Comparison of ENCODE assay signal across 8 mouse cellular contexts in genomic region chr5:148398451-148398765, GRCm38 (mm10). TPM values are rescaled to one million over a fixed set of nuclear protein-coding genes. Genes with fewer than 3 reads are reported as not detected.
DNase-seq lines count a peak whose midpoint lies in the region; ATAC-seq and TF ChIP-seq lines count a peak whose summit lies in the region.

No protein-coding gene starts in this region.

- peaks cover 20% of the 10 kb centered on the region for H3K4me1 ChIP-seq in heart, embryonic 13.5 days
- peaks cover 0 to 3% of the 10 kb centered on the region in 2 experiments; a peak in 1 of 4 replicates for H3K4me1 ChIP-seq in ES-E14 (ENCODE audit: control insufficient read depth in 2 of 2, insufficient read depth in 2 of 2, low read length in 2 of 2, poor library complexity in 1 of 2)
- peaks cover 28% of the 10 kb centered on the region for H3K4me1 ChIP-seq in hindbrain, embryonic 10.5 days (replicated peaks)

- no peak for DNase-seq in heart, adult 18-20 months
- DNase-seq in ES-E14 (ENCODE audit: low read depth, low spot score) = no peak
- DNase-seq in hindbrain, embryonic 10.5 days (ENCODE audit: low spot score) = no peak
- DNase-seq in right cerebral cortex, postnatal 10 days (ENCODE audit: low spot score in 2 of 2) = no peak
- no peak for DNase-seq in left cerebral cortex, postnatal 25 days (ENCODE audit: low spot score in 2 of 2)
- DNase-seq in retina, embryonic 14.5 days (ENCODE audit: low spot score) = no peak

- intact Hi-C loops in left cerebral cortex, postnatal 25 days (cut with DNase I) = loop anchor here (5.0 kb wide), 2 partner anchors 109 to 154 kb away; partner anchors contain the start of gene Ubl3

- no peak for ATAC-seq in heart, embryonic 13.5 days (ENCODE audit: extremely low read depth, insufficient number of reproducible peaks, low FRiP score, low TSS enrichment)
- peak; percentile 3 for ATAC-seq in megakaryocyte-erythroid progenitor cell, adult 5-6 weeks (replicated peaks; ENCODE audit: low FRiP score, low TSS enrichment, poor library complexity, severe bottlenecking)

- in situ Hi-C loops in ES-E14 (cut with MboI; ENCODE audit: low sequenced_read_pairs in 2 of 2, unreplicated experiment in 2 of 2) = no loop called here

- WGBS in heart, embryonic 13.5 days = 47% methylated on average over 6 of the region's 6 CpGs
- WGBS in hindbrain, embryonic 10.5 days = 67% methylated on average over 6 of the region's 6 CpGs

- H3K27me3 ChIP-seq in heart, embryonic 13.5 days (replicated peaks) = peaks cover 9% of the 10 kb centered on the region; the same call in 1 of the 2 replicates
- H3K27me3 ChIP-seq in hindbrain, embryonic 10.5 days (ENCODE audit: insufficient read depth, poor library complexity, severe bottlenecking) = peaks cover 19% of the 10 kb centered on the region

- peak overlapping the region; percentile 69 for H3K4me3 ChIP-seq in heart, embryonic 13.5 days
- peak overlapping the region; percentile 81 to 84 for H3K4me3 ChIP-seq in ES-E14 (ENCODE audit: insufficient read depth in 1 of 2, low read depth in 1 of 2, low read length in 2 of 2, poor library complexity in 1 of 2, severe bottlenecking in 1 of 2)
- H3K4me3 ChIP-seq in hindbrain, embryonic 10.5 days = peak overlapping the region; percentile 78

- H3K36me3 ChIP-seq in heart, embryonic 13.5 days = peaks cover 27% of the 10 kb centered on the region
- peaks cover 4% of the 10 kb centered on the region for H3K36me3 ChIP-seq in ES-E14 (ENCODE audit: control insufficient read depth, insufficient read depth, low read length, poor library complexity, severe bottlenecking)
- H3K36me3 ChIP-seq in hindbrain, embryonic 10.5 days = peaks cover 23% of the 10 kb centered on the region

- H3K4me2 ChIP-seq in heart, embryonic 13.5 days = peak overlapping the region; percentile 83

- peak overlapping the region; percentile 84 for H3K9ac ChIP-seq in heart, embryonic 13.5 days
- H3K9ac ChIP-seq in ES-E14 (ENCODE audit: insufficient read depth, low read depth, low read length, poor library complexity, severe bottlenecking) = no peak overlapping the region

- H3K27ac ChIP-seq in heart, embryonic 13.5 days (replicated peaks) = no peak overlapping the region
- H3K27ac ChIP-seq in ES-E14 (ENCODE audit: insufficient read depth, low read depth, low read length, poor library complexity, severe bottlenecking) = no peak overlapping the region
- no peak overlapping the region for H3K27ac ChIP-seq in hindbrain, embryonic 10.5 days

- no peaks in the 10 kb centered on the region for H3K9me3 ChIP-seq in heart, embryonic 13.5 days
- no peaks in the 10 kb centered on the region for H3K9me3 ChIP-seq in ES-E14 (ENCODE audit: control insufficient read depth, insufficient read depth, low read depth, low read length)
- no peaks in the 10 kb centered on the region for H3K9me3 ChIP-seq in hindbrain, embryonic 10.5 days

TF ChIP-seq in ES-E14, 5 proteins besides CTCF, POLR2A, EP300 and RAD21:
- TF ChIP-seq ZC3H11A (IDR thresholded peaks at IDR 0.05; ENCODE audit: borderline replicate concordance, low read depth, low read length) (no peak), HCFC1 (IDR thresholded peaks at IDR 0.05; ENCODE audit: borderline replicate concordance, insufficient read depth, low read length) (no peak), CHD2 (IDR thresholded peaks at IDR 0.05; ENCODE audit: low read depth, low read length) (no peak), MAFK (IDR thresholded peaks at IDR 0.05; ENCODE audit: insufficient read depth, low read depth, low read length) (no peak), ZNF384 (IDR thresholded peaks at IDR 0.05; ENCODE audit: low read depth, low read length) (no peak)
TF ChIP-seq in ES-E14: peak in this region for 0.

RNA-seq across cellular contexts. Expression of gene Slc7a1, which starts 1.3 kb away (rescaled TPM):
- 16.2 and 17.3 TPM in 2 replicates for polyA plus RNA-seq in heart, embryonic 13.5 days (2015; fragmentation: Nextera tagmentation; extraction: Ambion mirVana)
- total RNA-seq in heart, adult 18-20 months (2021) = 10 to 100 TPM; 11.8 to 13.5 TPM
- 104 and 151 TPM in 2 replicates for total RNA-seq in ES-E14 (2012; rRNA removed)
- polyA plus RNA-seq in hindbrain, embryonic 10.5 days (2016; fragmentation: Nextera tagmentation; extraction: Ambion mirVana) = 10.8 and 13.6 TPM in 2 replicates
- total RNA-seq in megakaryocyte-erythroid progenitor cell, adult 5-6 weeks (2014; fragmentation: Nextera tagmentation) = 29.6 and 46.1 TPM in 2 replicates
- 17.8 and 22.7 TPM in 2 replicates for total RNA-seq in megakaryocyte-erythroid progenitor cell, adult 5-6 weeks (2017)
- 10 to 100 TPM; 30.6 to 30.9 TPM for total RNA-seq in left cerebral cortex, postnatal 25 days (2021)
